Mouse (Mus musculus) CD8-positive naive resting alpha-beta T cell, adult 2 months (primary cell): ENCODE measurements around the gene Fam13c.

Experiments
- DNase-seq, 2 experiments: peaks; one replicate each; pipeline ENCODE4 v3.0.0; 2022; ENCODE audit warnings: low read depth in 2 of 2, low spot score in 2 of 2

The Fam13c gene

DNA sequence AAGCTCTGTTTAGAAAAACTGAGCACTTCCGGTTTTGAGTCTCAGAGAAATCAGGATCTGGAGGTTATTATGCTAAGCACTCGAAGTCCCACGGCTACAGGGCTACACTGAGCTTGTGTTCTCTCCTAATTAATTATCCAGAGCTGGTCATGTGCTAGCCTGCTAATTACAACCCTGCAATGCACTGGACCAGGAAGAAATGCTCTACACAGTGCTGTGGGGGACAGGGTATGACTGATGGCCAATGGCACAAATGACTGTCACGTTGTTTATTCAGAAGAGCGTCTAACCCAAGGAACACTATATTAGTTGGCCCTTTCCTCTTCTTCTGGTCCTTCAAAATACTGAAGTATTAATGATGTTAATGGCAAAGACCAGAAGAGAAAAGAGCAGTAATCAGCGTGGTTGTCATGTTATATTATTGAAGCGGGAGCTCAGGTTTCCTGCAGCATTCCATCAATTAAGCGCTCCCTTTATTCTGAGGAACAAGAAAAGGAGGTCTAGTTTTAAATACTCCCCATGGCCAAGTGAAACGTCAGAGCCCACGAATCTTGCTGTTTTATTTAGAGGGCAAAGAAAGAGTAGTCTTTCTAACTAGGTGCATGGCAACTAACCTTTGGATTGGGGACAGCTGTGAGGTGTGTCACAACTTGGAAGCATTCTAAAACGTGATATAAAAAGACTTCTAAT is 18.4 kb downstream of the Fam13c start:
- DNase-seq, result no peak

DNA sequence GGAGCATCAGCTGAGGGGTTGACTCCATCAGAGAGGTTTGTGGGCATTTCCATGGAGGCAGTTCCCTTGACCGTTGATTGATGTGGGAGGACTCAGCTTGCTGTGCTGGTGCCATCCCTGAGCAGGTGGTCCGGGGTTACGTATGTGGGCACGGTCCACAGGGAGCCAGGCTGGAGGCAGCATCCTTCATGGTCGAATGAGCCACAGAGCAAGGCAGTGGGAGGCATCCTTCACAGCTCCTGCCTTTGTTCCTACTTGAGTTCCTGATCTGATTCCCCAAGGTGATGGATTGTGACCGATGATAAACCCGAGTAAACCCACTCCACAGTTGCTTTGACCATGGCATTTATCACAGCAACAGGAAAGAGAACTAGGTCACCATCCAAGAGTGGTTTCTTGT is 25.4 kb downstream of the Fam13c start:
- DNase-seq, result no peak

DNA sequence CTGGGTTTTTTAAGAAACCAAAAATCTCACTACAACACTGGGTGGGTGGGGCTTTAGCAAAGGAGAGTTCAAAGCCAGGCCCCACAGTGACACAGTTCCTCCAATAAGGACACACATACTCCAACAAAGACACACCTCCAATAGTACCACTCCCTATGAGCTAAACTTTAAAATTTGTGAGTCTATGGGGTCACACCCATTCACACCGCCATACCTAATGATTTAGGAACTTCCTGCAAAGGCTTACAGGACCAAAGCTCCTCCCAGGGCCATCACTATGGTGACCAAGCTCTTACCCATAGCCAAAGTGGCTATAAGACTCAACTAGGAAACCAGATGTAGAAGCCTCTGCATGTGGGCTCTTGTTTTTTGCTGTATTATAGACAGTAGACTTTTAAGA is 30.6 kb downstream of the Fam13c start:
- no peak for DNase-seq

DNA sequence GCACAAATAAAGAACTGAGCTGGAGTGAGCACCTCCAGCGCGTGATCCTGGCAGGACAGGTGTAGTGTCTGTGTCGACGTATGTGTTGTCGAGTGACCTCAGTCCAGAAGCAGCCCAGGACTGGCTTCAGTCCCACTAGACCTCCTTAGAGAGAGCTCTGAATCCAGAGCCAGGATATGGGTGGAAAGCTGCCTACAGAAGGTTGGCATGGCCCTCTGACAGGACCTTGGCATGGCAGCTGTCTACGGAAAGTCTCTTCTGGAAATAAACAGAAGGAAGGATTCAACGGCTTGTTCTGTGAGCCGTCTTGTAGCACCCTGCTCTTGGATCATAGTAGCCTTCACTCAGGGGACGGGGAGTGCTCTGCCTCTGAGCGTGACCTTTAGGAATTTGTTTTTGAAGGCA is 37.5 kb downstream of the Fam13c start:
- DNase-seq, result no peak

DNA sequence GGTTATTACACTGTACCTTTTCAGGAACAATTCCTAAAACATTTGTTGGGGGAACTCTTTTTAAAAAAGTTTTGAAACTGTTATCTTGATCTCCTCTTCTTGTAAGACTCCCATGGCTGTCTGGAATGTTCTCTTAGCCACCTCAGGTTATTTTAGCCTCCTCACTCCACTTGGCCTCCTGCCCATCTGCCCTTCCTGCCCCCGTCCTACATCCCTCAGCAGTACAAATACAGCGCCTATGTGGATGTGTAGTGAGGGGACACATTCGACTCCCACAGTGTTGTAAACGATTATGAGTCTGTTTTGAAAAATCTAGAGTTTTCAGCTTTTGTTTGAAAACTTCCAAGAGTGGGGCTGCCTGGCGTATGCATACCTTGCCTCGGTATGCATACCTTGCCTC is 43.5 kb downstream of the Fam13c start:
- no peak for DNase-seq

DNA sequence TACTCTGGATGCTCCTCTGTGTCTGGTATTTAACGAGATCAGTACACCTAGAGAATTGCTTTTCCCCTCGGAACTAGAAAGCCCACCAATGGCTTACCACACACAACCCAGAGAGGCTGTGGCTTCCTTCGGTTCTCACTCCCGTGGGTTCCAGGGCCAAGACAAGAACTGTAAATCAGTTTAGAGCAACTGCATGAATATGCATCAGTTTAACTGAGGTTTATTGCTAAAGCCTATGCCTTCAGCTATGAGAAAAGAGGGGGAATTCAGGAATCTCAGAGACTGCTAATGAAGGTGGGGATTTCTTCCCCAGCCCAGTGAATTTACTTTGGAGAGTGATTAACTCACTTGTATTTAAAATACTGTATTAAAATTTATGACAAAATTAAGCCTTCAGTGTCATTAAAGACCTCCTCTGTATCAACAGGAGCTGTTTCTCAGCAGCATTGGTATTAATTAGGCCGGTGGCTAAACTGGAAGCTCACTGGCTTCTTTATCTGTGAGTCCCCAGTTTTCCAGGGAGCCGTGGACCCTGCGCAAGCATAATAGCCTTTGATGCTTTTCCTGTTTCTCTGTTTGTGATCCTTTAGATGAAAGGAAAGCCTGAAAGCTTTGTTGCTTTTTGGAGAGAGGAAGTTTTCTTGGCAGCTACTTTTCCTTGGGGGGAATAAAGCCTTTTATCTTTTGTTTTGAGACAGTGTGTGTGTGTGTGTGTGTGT is 44.4 kb downstream of the Fam13c start:
- DNase-seq, result no peak

DNA sequence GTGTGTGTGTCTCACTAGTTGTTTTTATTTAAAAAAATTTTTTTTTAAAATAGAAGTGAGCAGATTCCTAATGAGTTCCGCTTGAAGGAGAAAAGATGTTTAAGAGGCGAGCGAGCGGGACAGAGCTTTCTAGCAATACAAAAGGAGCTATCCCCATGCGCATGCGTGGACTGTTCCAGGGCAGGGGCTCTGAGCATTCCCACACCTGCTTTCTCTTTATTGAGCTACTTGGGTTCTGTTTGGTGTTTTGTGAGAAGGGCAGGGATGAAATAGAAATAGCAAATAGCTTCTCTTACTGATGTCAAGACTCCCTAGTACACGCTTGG is 45.0 kb downstream of the Fam13c start:
- no peak for DNase-seq

DNA sequence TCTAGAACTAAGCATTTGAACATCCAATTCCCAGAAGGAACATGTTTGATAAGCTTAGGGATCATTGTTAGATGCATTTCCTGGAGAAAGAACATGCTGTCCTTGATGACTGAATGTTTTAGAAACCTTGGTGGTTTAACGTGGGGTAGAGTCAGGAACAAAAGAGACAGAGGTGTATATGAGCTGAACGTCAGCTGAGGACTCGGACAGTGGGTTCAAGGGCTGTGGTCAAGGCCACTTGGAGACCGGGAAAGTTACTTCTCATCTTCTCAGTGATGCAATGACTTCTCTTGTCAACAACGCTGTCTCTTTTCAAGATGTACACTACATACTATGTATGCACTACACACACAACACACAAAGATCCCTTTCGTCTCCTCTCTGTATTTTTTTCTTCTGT is 46.4 kb downstream of the Fam13c start:
- DNase-seq, result no peak

DNA sequence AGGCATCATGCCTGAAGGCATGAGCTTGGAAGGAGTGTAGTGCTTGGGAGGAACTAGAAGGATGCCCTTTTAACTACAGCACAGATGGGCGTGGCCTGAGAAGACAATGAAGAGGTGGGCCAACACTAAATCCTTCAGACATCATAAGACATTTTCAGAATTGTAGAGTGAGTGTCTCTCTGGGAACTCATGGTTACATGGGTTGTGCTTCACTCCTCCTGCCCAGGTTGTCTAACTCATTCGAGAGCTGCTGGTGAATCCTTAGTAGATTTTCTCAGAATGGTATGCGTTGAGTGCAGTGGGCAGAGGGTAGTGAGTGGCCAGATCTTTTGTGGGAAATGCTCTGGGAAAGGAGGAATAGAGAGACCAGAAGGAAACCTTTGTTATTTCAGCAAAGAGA is 53.6 kb downstream of the Fam13c start:
- DNase-seq, result no peak

DNA sequence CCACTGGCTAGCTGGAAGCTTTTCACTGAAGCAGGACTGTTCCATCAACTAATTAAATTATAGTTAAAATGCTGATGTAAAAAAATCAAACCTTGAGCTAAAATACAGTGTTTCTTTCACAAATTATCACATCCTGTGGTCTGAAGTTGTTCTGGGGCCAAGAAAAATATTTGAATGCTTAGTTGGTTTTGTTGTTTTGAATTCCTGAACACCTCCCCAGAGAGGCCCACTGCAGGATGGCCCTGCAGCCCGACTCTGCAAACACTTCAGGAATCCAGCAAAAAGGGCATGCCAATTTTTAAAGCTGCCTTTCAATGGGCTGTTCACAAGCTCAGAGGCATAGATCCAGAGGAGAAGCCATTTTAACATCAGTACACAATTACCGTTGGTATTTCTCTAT is 54.2 kb downstream of the Fam13c start:
- no peak for DNase-seq

DNA sequence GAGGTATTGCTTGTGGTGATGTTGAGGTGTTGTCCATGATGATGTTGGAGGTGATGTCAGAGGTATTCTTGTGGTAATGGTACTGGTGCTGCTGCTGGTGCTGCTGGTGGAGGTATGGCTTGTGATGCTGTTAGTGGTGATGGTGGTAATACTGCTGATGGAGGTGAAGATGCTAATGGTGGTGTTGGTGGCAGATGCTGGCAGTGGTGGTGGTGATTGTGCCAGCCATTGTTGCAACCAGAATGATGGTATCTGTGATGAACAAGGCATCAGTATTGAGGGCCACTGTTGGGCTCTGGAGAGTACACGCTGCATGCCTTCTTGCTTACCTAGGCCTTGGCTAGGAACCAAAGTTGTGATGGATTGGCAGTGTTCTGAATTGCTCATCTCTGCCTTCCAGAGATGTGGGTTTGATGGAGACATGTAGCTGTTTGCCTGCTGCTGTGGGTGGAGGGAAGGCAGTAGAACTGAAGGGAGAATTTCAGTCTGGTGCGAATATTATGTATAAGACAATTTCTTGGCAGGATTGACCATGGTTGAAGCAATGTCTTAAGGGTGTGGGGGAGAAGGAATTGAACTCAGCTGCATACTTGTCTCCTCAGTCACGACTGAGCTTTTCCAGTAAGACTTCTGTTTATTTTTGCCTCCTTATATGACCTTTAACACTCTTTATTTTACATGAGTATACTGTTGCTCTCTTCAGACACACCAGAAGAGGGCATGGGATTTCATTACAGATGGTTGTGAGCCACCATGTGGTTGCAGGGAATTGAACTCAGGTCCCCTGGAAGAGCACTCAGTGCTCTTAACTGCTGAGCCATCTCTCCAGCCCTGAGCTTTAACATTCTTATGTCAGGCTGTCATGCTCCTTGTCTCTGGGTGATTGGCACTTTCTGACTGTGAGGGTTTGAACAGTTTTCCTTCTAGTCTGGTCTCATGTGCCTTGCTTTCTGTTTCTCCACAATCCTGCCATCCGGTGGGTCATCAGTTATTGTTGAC is 55.1 kb downstream of the Fam13c start:
- no peak for DNase-seq

DNA sequence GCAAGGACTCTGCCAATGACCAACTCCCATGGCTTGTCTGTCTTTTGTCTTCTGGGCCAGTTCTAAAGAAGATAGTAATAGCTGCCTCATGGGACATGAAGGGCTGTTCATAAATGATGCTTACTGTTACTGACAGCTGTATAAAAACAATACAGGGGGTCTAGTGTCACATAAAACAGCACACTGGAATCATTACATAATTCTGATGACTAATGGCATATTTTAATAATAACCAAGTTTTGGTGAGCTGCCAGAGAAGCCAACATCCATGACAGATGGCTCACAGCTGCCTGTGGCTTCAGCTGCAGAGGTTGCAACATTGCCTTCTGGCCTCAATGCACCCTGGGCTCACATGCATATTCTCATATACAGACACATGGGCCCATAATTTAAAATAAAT is 56.7 kb downstream of the Fam13c start:
- no peak for DNase-seq

DNA sequence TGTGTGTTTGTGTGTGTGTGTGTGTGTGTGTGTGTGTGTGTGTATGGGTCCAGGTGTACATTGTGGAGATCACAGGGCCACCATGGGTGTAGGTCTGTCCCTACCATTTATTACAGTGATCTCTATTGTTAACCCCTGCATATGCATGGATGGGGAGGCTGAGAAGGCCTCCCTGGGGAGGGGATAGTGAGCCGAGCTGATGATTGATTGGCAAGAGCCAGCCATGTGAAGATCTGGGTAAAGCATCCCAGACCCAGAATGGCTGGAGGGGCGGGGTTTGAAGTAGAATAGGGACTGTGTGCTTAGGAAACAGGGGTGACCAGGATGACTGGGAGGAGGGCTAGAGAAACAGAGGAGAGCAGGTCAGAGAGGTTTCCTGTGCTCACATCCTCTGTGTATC is 58.0 kb downstream of the Fam13c start:
- no peak for DNase-seq

DNA sequence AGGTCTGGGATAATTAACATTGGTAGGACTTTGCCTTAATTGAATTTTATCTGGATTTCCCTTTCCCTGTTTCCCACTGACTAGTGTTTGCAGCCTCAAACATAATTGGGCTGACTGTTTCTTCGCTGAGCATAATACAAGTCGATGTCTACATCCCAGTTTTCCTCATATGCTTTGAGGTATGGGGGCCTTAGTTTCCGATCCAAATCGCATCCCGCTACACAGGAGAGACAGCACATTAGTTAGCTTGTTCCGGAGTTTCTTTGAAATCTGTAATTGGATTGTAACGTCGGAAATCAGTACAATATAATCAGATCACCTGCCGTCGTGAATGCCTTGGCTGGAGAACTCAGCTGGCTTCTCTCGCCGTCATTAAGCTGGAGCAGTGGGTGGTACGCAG is 59.0 kb downstream of the Fam13c start:
- DNase-seq, result no peak

DNA sequence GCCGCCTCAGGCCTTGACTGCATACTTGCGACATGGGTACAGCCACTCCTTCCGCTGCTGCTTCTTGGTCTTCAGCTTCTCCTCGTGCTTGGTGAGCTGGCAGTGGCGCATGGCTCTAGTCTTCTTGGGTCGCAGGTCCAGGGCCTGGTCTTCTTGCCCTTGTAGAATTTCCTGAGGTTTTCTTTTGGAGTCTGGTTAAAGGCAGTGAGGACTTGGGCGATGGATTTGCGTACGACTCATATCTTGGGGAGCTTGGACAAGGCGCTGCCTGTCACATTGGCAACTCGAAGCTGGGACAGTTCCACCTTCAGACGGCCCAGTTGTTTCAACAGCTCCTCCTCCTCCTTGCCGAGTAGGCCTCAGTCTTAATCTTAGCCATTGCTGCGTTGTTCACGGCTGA is 64.6 kb downstream of the Fam13c start:
- no peak for DNase-seq

DNA sequence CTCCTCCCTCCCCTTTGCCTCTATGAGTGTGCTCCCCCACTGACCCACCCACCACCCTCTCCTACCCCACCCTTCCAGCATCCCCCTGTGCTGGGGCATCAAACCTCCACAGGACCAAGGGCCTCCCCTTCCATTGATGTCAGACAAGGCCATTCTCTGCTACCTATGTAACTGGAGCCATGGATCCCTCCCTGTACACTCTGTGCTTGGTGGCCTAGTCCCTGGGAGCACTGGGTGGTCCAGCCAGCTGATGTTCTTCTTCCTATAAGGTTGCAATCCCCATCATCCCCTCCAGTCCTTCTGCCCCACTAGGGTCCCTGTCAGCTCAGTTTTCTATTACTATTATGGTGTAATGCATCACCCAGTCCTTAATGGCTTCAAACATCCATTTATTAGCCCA is 65.1 kb downstream of the Fam13c start:
- no peak for DNase-seq

DNA sequence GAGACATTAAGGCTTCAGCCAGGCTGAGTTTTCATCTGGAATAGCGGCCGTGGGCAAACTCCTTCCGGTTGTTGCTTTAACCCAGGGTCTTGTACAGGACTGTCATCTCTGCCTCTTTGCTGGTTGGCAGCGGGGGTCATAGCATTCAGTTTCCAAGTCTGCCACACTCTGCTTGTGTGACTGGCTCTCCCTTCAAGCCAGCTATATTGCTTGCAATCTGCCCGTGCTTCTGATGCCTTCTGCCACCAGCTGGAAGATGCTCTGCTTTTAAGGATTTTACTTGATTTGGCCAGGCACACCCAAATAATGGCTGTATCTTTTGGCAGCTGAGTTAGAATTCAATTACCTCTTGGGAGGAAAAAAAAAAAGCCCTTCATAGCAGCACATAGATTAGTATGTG is 65.6 kb downstream of the Fam13c start:
- no peak for DNase-seq

DNA sequence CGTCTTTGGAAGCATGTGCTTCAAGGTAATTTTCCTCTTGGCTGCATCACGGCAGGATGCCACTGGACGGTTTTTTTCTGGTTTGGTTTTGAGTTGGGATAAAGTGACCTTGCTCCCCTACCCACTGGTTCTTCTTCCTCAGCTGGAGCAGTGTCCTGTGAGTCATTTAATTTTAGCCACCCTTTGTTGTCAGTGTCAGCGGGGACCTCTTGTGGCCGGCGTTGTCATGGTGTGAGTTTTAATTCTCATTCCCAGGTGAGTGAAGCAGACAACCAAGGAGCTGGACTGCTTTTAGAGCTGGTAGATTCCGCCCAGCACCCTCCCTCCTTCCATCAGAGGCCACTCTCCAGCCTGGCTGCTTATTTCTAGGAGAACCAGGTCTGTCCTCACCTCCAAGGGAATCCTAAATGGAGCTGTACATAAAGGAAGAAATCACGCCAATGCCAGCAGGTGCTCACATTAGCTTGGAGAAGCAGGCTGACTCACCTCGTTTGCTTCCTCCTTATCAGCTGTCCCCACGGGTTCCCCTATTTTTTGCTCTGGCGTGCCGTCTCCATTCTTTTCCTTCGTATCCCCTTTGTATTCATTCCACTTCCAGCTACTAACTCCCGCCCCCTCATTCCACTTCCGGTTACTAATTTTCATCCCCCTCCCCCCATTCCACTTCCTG is 66.4 kb downstream of the Fam13c start:
- DNase-seq, result no peak

DNA sequence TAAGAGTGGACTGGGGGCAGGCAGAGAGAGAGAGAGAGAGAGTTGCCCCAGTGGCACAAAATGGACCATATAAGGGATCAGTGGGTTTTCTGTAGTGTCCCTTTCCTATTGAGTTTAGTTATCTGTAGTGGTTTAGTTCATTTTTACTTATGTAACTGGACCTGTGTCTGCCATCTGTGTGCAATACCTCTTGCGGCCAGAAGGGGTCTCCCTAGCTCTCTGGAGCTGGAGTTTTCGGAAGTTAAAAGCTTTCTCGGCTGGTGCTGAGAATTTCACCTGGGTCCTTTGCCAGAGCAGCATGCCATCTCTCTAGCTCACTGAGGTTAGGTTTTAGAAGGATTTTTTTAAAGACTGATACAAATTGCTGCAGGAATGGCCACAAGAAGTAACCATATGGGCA is 67.6 kb downstream of the Fam13c start:
- DNase-seq, result no peak

DNA sequence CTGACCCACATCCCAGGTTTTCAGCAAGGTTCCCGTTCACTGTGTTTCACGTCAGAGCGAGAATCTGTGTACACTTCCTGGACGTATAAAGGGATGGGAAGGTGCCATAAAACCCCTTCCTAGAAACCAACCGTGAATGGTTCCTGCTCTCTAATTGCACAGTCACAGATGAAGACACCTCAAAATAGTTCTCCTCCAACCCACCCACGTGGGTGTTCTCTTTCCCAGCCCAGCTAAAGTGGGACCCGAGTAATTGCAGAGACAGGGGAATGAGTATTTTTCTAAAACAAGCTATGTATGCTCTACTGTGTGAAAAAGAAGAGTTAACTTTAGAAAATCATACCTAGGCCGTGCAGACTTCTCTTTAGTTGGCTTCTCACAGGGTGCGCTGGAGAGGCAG is 74.6 kb downstream of the Fam13c start:
- no peak for DNase-seq

DNA sequence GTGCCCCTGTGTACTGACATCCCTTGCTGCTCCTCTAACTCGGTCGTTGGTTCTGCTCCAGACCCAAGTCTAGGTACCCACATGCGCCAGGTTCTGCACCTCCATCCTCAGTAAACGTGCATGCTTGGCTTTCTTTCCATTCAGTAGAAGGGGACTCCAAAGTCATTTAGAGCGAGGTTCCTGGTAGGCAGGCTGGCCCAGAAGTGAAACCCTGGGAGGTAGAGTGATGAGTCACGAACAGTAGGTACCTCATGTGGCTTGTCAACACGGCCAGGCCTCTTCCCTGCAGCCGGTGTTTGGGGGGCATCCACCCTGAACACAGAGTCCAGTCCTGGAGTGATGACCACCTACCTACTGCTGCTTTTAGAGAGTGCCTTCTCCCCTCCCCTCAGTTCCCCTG is 76.4 kb downstream of the Fam13c start:
- no peak for DNase-seq
